Mouse (Mus musculus): ENCODE data around the gene Tmem37. TPM values are rescaled to one million over a fixed set of nuclear protein-coding genes. Genes with fewer than 3 reads are reported as not detected.

Tmem37 gene
- total RNA-seq, 1 experiment, result 26.7 TPM

DNA sequence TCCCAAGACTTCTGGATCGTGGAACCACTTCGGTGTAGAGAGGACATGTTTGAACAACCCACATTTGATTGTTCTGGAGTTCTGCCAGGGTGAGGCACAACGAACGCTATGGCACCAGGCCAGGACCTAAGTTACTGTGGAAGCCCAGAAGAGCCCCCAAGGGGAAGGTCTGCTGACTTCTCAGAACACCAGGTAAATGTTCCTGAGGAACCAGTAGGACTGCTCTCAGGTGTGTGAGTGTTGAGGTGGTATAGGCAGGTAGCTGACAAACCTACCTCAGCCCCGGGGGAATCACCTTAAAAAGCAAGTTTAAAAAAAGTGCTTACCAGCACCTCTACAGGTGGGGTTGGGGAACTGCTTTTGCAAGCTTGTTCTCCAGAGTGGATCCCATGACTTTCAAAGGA lies 31.7 kb upstream of the Tmem37 start:
- in situ Hi-C loops (cut with MboI; ENCODE audit: low sequenced_read_pairs in 2 of 2, unreplicated experiment in 2 of 2), result no loop called here
- Histone ChIP-seq H3K36me3 (ENCODE audit: control insufficient read depth, insufficient read depth, low read length, poor library complexity, severe bottlenecking) (no peaks in the 10 kb centered on the region), H3K9ac (ENCODE audit: insufficient read depth, low read depth, low read length, poor library complexity, severe bottlenecking) (no peak overlapping the region), H3K4me1 (ENCODE audit: control insufficient read depth in 2 of 2, insufficient read depth in 2 of 2, low read length in 2 of 2, poor library complexity in 1 of 2) (no peaks in the 10 kb centered on the region), H3K4me3 (ENCODE audit: insufficient read depth in 1 of 2, low read depth in 1 of 2, low read length in 2 of 2, poor library complexity in 1 of 2, severe bottlenecking in 1 of 2) (no peak overlapping the region), H3K9me3 (ENCODE audit: control insufficient read depth, insufficient read depth, low read depth, low read length) (no peaks in the 10 kb centered on the region), H3K27ac (ENCODE audit: insufficient read depth, low read depth, low read length, poor library complexity, severe bottlenecking) (no peak overlapping the region)
- TF ChIP-seq ZNF384 (IDR thresholded peaks at IDR 0.05; ENCODE audit: low read depth, low read length), result no peak
- no peak for TF ChIP-seq MAFK (IDR thresholded peaks at IDR 0.05; ENCODE audit: insufficient read depth, low read depth, low read length)
- no peak for TF ChIP-seq HCFC1 (IDR thresholded peaks at IDR 0.05; ENCODE audit: borderline replicate concordance, insufficient read depth, low read length)
- TF ChIP-seq CHD2 (IDR thresholded peaks at IDR 0.05; ENCODE audit: low read depth, low read length), result no peak
- no peak for TF ChIP-seq ZC3H11A (IDR thresholded peaks at IDR 0.05; ENCODE audit: borderline replicate concordance, low read depth, low read length)
- no peak for DNase-seq (ENCODE audit: low read depth, low spot score)

DNA sequence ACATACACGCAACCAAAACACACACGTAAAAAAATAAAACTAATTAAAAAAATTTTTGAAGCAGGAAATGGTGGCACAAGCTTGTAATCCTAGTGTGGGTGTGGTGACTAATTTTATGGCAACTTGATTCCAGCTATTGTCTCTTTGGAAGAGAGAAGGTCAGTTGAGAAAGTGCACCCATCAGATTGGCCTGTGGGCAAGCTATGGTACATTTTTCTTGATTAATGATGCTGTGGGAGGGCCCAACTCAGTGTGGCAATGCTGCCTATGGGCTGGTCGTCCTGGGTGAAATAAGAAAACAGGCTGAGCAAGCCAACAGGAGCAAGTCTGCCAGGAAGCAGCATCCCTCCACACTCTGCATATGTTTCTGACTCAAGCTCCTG lies 27.3 kb upstream of the Tmem37 start:
- Histone ChIP-seq H3K4me1 (ENCODE audit: control insufficient read depth in 2 of 2, insufficient read depth in 2 of 2, low read length in 2 of 2, poor library complexity in 1 of 2) (no peaks in the 10 kb centered on the region), H3K9ac (ENCODE audit: insufficient read depth, low read depth, low read length, poor library complexity, severe bottlenecking) (no peak overlapping the region), H3K27ac (ENCODE audit: insufficient read depth, low read depth, low read length, poor library complexity, severe bottlenecking) (no peak overlapping the region), H3K36me3 (ENCODE audit: control insufficient read depth, insufficient read depth, low read length, poor library complexity, severe bottlenecking) (no peaks in the 10 kb centered on the region), H3K9me3 (ENCODE audit: control insufficient read depth, insufficient read depth, low read depth, low read length) (no peaks in the 10 kb centered on the region), H3K4me3 (ENCODE audit: insufficient read depth in 1 of 2, low read depth in 1 of 2, low read length in 2 of 2, poor library complexity in 1 of 2, severe bottlenecking in 1 of 2) (no peak overlapping the region)
- DNase-seq (ENCODE audit: low read depth, low spot score), result no peak
- in situ Hi-C loops (cut with MboI; ENCODE audit: low sequenced_read_pairs in 2 of 2, unreplicated experiment in 2 of 2), result no loop called here
- TF ChIP-seq ZNF384 (IDR thresholded peaks at IDR 0.05; ENCODE audit: low read depth, low read length) (no peak), HCFC1 (IDR thresholded peaks at IDR 0.05; ENCODE audit: borderline replicate concordance, insufficient read depth, low read length) (no peak), CHD2 (IDR thresholded peaks at IDR 0.05; ENCODE audit: low read depth, low read length) (no peak), ZC3H11A (IDR thresholded peaks at IDR 0.05; ENCODE audit: borderline replicate concordance, low read depth, low read length) (no peak), MAFK (IDR thresholded peaks at IDR 0.05; ENCODE audit: insufficient read depth, low read depth, low read length) (no peak)

DNA sequence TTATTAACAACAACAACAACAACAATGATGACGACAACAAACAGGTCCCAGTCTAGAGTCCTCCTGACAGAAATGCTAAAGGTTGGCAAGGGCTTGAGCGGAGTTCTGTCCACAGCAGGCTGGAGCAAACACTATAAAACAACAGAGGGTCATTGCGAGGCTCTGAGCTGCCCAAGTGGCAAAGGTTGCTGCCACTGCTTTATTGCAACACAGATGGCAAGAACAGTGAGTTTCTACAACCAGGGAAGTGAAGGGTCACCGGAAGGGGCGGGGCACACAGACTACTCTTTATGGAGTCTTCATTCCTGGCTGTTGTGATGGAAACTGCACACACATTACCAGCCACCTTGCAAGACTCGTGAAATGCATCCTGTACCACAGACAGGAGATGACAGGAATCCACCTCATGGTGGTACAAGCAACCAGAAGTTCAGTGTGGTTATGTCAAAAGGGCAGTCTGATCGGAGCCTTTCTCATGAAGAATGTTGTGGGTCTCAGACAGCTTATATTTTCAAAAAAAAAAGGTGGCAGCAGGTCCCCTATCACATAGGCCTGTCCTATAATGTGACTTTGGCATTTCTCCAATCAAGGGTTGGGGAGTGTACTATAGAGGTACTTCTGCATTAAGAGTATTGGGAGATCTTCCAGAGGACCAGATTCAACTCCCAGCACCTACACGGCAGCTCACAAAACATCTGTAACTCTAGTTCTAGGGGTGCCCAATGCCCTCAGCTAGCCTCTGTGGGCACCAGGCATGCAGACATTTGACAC lies 26.8 kb upstream of the Tmem37 start:
- H3K4me3 ChIP-seq (ENCODE audit: insufficient read depth in 1 of 2, low read depth in 1 of 2, low read length in 2 of 2, poor library complexity in 1 of 2, severe bottlenecking in 1 of 2), result no peak overlapping the region
- no peak for DNase-seq (ENCODE audit: low read depth, low spot score)
- in situ Hi-C loops (cut with MboI; ENCODE audit: low sequenced_read_pairs in 2 of 2, unreplicated experiment in 2 of 2), result no loop called here
- no peak for TF ChIP-seq ZNF384 (IDR thresholded peaks at IDR 0.05; ENCODE audit: low read depth, low read length)
- TF ChIP-seq CHD2 (IDR thresholded peaks at IDR 0.05; ENCODE audit: low read depth, low read length), result no peak
- no peak for TF ChIP-seq MAFK (IDR thresholded peaks at IDR 0.05; ENCODE audit: insufficient read depth, low read depth, low read length)
- no peaks in the 10 kb centered on the region for H3K36me3 ChIP-seq (ENCODE audit: control insufficient read depth, insufficient read depth, low read length, poor library complexity, severe bottlenecking)
- no peaks in the 10 kb centered on the region for H3K4me1 ChIP-seq (ENCODE audit: control insufficient read depth in 2 of 2, insufficient read depth in 2 of 2, low read length in 2 of 2, poor library complexity in 1 of 2)
- H3K9me3 ChIP-seq (ENCODE audit: control insufficient read depth, insufficient read depth, low read depth, low read length), result no peaks in the 10 kb centered on the region
- H3K9ac ChIP-seq (ENCODE audit: insufficient read depth, low read depth, low read length, poor library complexity, severe bottlenecking), result no peak overlapping the region
- no peak overlapping the region for H3K27ac ChIP-seq (ENCODE audit: insufficient read depth, low read depth, low read length, poor library complexity, severe bottlenecking)

DNA sequence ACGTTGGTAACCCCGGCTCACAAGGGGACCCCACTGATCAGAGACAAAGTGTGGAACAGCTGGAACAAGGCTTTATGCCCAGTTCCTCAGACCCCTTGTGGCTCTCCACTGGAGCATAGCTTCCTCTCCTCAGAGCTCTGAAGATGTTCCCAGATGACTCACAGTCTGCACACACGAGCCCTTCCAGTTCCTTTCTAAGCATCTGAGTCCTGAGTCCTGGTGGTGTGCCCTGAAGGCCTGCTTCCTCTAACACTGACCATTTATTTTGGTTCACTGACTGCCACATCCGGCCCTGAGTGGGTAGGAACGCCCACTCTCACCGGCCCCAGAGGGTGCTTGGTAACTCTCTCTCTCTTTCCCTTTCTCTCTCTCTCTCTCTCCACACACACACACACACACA lies 25.6 kb upstream of the Tmem37 start:
- no peak overlapping the region for H3K9ac ChIP-seq (ENCODE audit: insufficient read depth, low read depth, low read length, poor library complexity, severe bottlenecking)
- H3K9me3 ChIP-seq (ENCODE audit: control insufficient read depth, insufficient read depth, low read depth, low read length), result no peaks in the 10 kb centered on the region
- no peak for TF ChIP-seq ZC3H11A (IDR thresholded peaks at IDR 0.05; ENCODE audit: borderline replicate concordance, low read depth, low read length)
- no peak for TF ChIP-seq ZNF384 (IDR thresholded peaks at IDR 0.05; ENCODE audit: low read depth, low read length)
- H3K4me1 ChIP-seq (ENCODE audit: control insufficient read depth in 2 of 2, insufficient read depth in 2 of 2, low read length in 2 of 2, poor library complexity in 1 of 2), result no peaks in the 10 kb centered on the region
- in situ Hi-C loops (cut with MboI; ENCODE audit: low sequenced_read_pairs in 2 of 2, unreplicated experiment in 2 of 2), result no loop called here
- no peaks in the 10 kb centered on the region for H3K36me3 ChIP-seq (ENCODE audit: control insufficient read depth, insufficient read depth, low read length, poor library complexity, severe bottlenecking)
- no peak overlapping the region for H3K27ac ChIP-seq (ENCODE audit: insufficient read depth, low read depth, low read length, poor library complexity, severe bottlenecking)
- H3K4me3 ChIP-seq (ENCODE audit: insufficient read depth in 1 of 2, low read depth in 1 of 2, low read length in 2 of 2, poor library complexity in 1 of 2, severe bottlenecking in 1 of 2), result no peak overlapping the region
- no peak for DNase-seq (ENCODE audit: low read depth, low spot score)

DNA sequence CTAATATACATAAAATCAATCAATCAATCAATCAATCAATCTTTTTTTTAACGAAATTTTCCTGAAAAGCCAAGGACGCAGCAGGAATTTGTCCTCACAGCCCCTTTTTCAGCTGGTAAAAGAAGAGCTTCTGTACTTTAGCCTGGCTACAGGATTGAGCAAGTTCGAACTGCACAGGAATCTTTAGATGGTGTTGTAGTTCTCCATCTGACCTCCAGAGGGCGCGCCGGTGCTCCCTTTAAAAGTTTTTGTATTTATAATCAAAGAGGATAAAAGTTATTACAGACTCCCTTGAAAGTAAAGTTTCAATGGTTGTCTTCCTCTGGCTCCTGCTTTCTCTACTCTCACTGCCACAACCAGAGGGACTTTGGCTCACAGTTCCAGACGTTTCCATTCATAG lies 24.5 kb upstream of the Tmem37 start:
- H3K9me3 ChIP-seq (ENCODE audit: control insufficient read depth, insufficient read depth, low read depth, low read length), result no peaks in the 10 kb centered on the region
- no peak overlapping the region for H3K27ac ChIP-seq (ENCODE audit: insufficient read depth, low read depth, low read length, poor library complexity, severe bottlenecking)
- TF ChIP-seq ZC3H11A (IDR thresholded peaks at IDR 0.05; ENCODE audit: borderline replicate concordance, low read depth, low read length) (no peak), MAFK (IDR thresholded peaks at IDR 0.05; ENCODE audit: insufficient read depth, low read depth, low read length) (no peak), HCFC1 (IDR thresholded peaks at IDR 0.05; ENCODE audit: borderline replicate concordance, insufficient read depth, low read length) (no peak), CHD2 (IDR thresholded peaks at IDR 0.05; ENCODE audit: low read depth, low read length) (no peak), ZNF384 (IDR thresholded peaks at IDR 0.05; ENCODE audit: low read depth, low read length) (no peak)
- in situ Hi-C loops (cut with MboI; ENCODE audit: low sequenced_read_pairs in 2 of 2, unreplicated experiment in 2 of 2), result no loop called here
- no peak overlapping the region for H3K4me3 ChIP-seq (ENCODE audit: insufficient read depth in 1 of 2, low read depth in 1 of 2, low read length in 2 of 2, poor library complexity in 1 of 2, severe bottlenecking in 1 of 2)
- DNase-seq (ENCODE audit: low read depth, low spot score), result no peak
- no peaks in the 10 kb centered on the region for H3K4me1 ChIP-seq (ENCODE audit: control insufficient read depth in 2 of 2, insufficient read depth in 2 of 2, low read length in 2 of 2, poor library complexity in 1 of 2)
- H3K9ac ChIP-seq (ENCODE audit: insufficient read depth, low read depth, low read length, poor library complexity, severe bottlenecking), result no peak overlapping the region
- no peaks in the 10 kb centered on the region for H3K36me3 ChIP-seq (ENCODE audit: control insufficient read depth, insufficient read depth, low read length, poor library complexity, severe bottlenecking)

Measured in ES-E14 (cell line).